16 mouse cellular contexts compared by ENCODE assay signal in the genomic region with DNA sequence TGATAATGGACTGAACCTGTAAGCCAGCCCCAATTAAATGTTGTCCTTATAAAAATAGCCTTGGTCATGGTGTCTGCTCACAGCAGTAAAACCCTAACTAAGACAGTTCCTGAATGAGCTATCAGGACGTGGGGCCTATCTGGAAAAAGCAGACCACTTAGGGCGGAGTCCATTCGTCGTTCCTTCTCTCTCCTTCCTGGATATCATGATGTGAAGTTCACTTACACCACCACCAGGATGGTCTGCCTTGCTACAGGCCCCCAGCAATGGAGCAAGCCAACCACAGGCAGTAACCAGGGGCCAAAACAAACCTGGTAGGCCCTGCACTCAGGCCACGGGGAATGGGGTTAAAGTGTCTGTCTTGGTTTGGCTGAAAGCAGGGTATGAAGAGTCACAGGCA. TPM values are rescaled to one million over a fixed set of nuclear protein-coding genes. Genes with fewer than 3 reads are reported as not detected.
DNase-seq lines count a peak whose midpoint lies in the region.
"Had no signal": no experiment of that assay in that cellular context is flagged by ENCODE, and none has a peak within 500 bp of the region (broad histone marks: within the 10 kb centered on the region; RNA-seq: fewer than 3 reads in every experiment).

No protein-coding gene starts in this region.

- DNase-seq in heart, embryonic 10.5 days (ENCODE audit: low spot score), result no peak
- DNase-seq in heart, postnatal 25 days (ENCODE audit: low spot score), result no peak
- peak; percentile 78 for DNase-seq in c-Kit-negative CD71-positive TER-119-positive erythroid progenitor cells, embryonic 14.5 days (ENCODE audit: low read depth, low spot score)
- peak; percentile 78 for DNase-seq in liver
- peak; percentile 32 to 64 for DNase-seq in spleen, postnatal 36 days (ENCODE audit: low spot score in 2 of 2)
- no peak for DNase-seq in lung, postnatal 36 days
- DNase-seq in left cerebral cortex, postnatal 10 days (ENCODE audit: extremely low spot score in 1 of 2, low spot score in 2 of 2), result no peak
- no peak for DNase-seq in gastrocnemius, postnatal 10 days
- DNase-seq: cerebellum, adult 9-10 months; gastrocnemius, adult 2 months; kidney, postnatal 25 days had no signal

- H3K27me3 ChIP-seq in heart, embryonic 10.5 days (ENCODE audit: insufficient read depth, poor library complexity, severe bottlenecking), result no peaks in the 10 kb centered on the region
- H3K27me3 ChIP-seq: forebrain, embryonic 13.5 days; heart, embryonic 15.5 days; limb, embryonic 15.5 days had no signal

- H3K27ac ChIP-seq in heart, embryonic 10.5 days, result peak overlapping the region; percentile 67; the same call in 1 of the 2 replicates
- H3K27ac ChIP-seq: embryonic facial prominence, embryonic 10.5 days; forebrain, embryonic 13.5 days; gastrocnemius, adult 2 months; heart, embryonic 15.5 days; limb, embryonic 15.5 days; macrophage had no signal

- no peaks in the 10 kb centered on the region for H3K9me3 ChIP-seq in heart, embryonic 10.5 days
- H3K9me3 ChIP-seq: embryonic facial prominence, embryonic 10.5 days; heart, embryonic 15.5 days; limb, embryonic 15.5 days had no signal

- 66% methylated on average over 5 of the region's 5 CpGs for WGBS in heart, embryonic 10.5 days

- H3K4me1 ChIP-seq in heart, embryonic 10.5 days, result peaks cover 8% of the 10 kb centered on the region

- no peak overlapping the region for H3K4me3 ChIP-seq in heart, embryonic 10.5 days
- H3K4me3 ChIP-seq: embryonic facial prominence, embryonic 10.5 days; forebrain, embryonic 13.5 days; gastrocnemius, adult 2 months; heart, embryonic 15.5 days; limb, embryonic 15.5 days had no signal

- intact Hi-C loops in heart, postnatal 25 days (cut with DNase I), result no loop called here
- intact Hi-C loops in left cerebral cortex, postnatal 10 days (cut with DNase I), result no loop called here

- H3K36me3 ChIP-seq in heart, embryonic 10.5 days, result no peaks in the 10 kb centered on the region
- H3K36me3 ChIP-seq: embryonic facial prominence, embryonic 10.5 days; heart, embryonic 15.5 days; limb, embryonic 15.5 days had no signal

RNA-seq across cellular contexts. Expression of gene Dnajb12, which starts 5.7 kb away (rescaled TPM):
- polyA plus RNA-seq in heart, embryonic 10.5 days (2016; fragmentation: Nextera tagmentation; extraction: Ambion mirVana), result 28.8 and 32.0 TPM in 2 replicates
- total RNA-seq in heart, postnatal 25 days (2021), result 10 to 100 TPM; 34.5 to 35.9 TPM
- total RNA-seq in left cerebral cortex, postnatal 10 days (2021), result 10 to 100 TPM; 44.9 to 47.1 TPM
- total RNA-seq in gastrocnemius, postnatal 10 days (2021), result 10 to 100 TPM; 44.0 to 44.9 TPM

Comparison
In these comparisons a context has a peak if more than half of its experiments do, and no peak if none do; other contexts are left out.
1. DNase-seq: peak in c-Kit-negative CD71-positive TER-119-positive erythroid progenitor cells, embryonic 14.5 days (single experiment), liver (single experiment) and spleen, postnatal 36 days (2 of 2); none in heart, embryonic 10.5 days (single experiment), heart, postnatal 25 days (single experiment), lung, postnatal 36 days (single experiment), left cerebral cortex, postnatal 10 days (0 of 2) and gastrocnemius, postnatal 10 days (single experiment).